Mouse (Mus musculus) heart, embryonic 10.5 days (tissue): Measurements from ENCODE around the gene Olfr329-ps. TPM values are rescaled to one million over a fixed set of nuclear protein-coding genes. Genes with fewer than 3 reads are reported as not detected.

Source experiments
- DNase-seq: peaks from one replicate; pipeline ENCODE4 v3.0.0-alpha.2; 2017; ENCODE audit warnings: low spot score
- H3K27ac ChIP-seq: fragments of 300-500 bp; sonication (generic); 2 replicates; pipeline ENCODE4 v1.5.1; 2016; ENCODE audit warnings: mild to moderate bottlenecking
- H3K27me3 ChIP-seq: fragments of 300-500 bp; sonication (generic); 2 replicates; pipeline ENCODE4 v1.6.1; 2016; ENCODE audit warnings: mild to moderate bottlenecking; ENCODE audit not compliant: poor library complexity, insufficient read depth, severe bottlenecking
- H3K36me3 ChIP-seq: fragments of 300-500 bp; sonication (generic); 2 replicates; pipeline ENCODE4 v1.6.1; 2016; ENCODE audit warnings: mild to moderate bottlenecking, moderate library complexity
- H3K4me1 ChIP-seq: fragments of 300-500 bp; sonication (generic); 2 replicates; pipeline ENCODE4 v1.6.1; 2016; ENCODE audit warnings: mild to moderate bottlenecking
- H3K4me3 ChIP-seq: fragments of 300-500 bp; sonication (generic); 2 replicates; pipeline ENCODE4 v1.5.1; 2016; ENCODE audit warnings: mild to moderate bottlenecking, moderate library complexity
- H3K9me3 ChIP-seq: fragments of 300-500 bp; sonication (generic); 2 replicates; pipeline ENCODE4 v1.6.1; 2016; ENCODE audit warnings: mild to moderate bottlenecking, moderate library complexity
- whole genome bisulfite sequencing: fragments of 180-500 bp; shearing (Covaris S2); methylation state at CpG from one replicate; pipeline ENCODE4 v1.1.7; 2016; 5-methylcytosine and 5-hydroxymethylcytosine counted together
- polyA plus RNA-seq: library from polyadenylated mRNA; unstranded; fragments of >200 nt; fragmentation: Nextera tagmentation; extraction: Ambion mirVana; gene quantifications from 2 replicates; pipeline ENCODE4 v1.2.1, GENCODE M21; 2016

Gene Olfr329-ps
- polyA plus RNA-seq, 1 experiment from 2014 or later = not detected

GRCm38 (mm10) chr11:58499290-58499689, 46.9 kb downstream of the Olfr329-ps start:
- Histone ChIP-seq H3K27me3 (no peaks in the 10 kb centered on the region), H3K27ac (no peak overlapping the region), H3K4me1 (no peaks in the 10 kb centered on the region), H3K36me3 (no peaks in the 10 kb centered on the region), H3K9me3 (no peaks in the 10 kb centered on the region), H3K4me3 (no peak overlapping the region)
- 65% methylated on average over 3 of the region's 3 CpGs for WGBS
- no peak for DNase-seq

- WGBS = 81% methylated on average over 9 of the region's 9 CpGs
- Histone ChIP-seq H3K9me3 (no peaks in the 10 kb centered on the region), H3K36me3 (no peaks in the 10 kb centered on the region), H3K4me1 (no peaks in the 10 kb centered on the region), H3K27ac (no peak overlapping the region), H3K4me3 (no peak overlapping the region), H3K27me3 (no peaks in the 10 kb centered on the region)
- no peak for DNase-seq
Measured at GRCm38 (mm10) chr11:58498761-58499160, 47.5 kb downstream of the Olfr329-ps start.

GRCm38 (mm10) chr11:58492455-58492854, 53.8 kb downstream of the Olfr329-ps start, which contains the start of gene Olfr332:
Gene Olfr332 (minus strand): TSS chr11:58492555.
- H3K27me3 ChIP-seq = no peaks in the 10 kb centered on the region
- DNase-seq = no peak
- H3K4me3 ChIP-seq = no peak within 1 kb of the TSS
- no peaks in the 10 kb centered on the region for H3K36me3 ChIP-seq
- H3K9me3 ChIP-seq = no peaks in the 10 kb centered on the region
- no peak within 1 kb of the TSS for H3K27ac ChIP-seq
- H3K4me1 ChIP-seq = no peaks in the 10 kb centered on the region
- WGBS = 76% methylated on average over 2 of the region's 2 CpGs

Other genes starting within 250 kb of the Olfr329-ps start
- 18.5 and 19.2 TPM in 2 replicates for gene Zfp692, start 239.4 kb downstream of the Olfr329-ps start, polyA plus RNA-seq
- gene Zfp672, start 216.1 kb downstream of the Olfr329-ps start, polyA plus RNA-seq = 30.4 and 31.6 TPM in 2 replicates
- gene Sh3bp5l, start 215.7 kb downstream of the Olfr329-ps start, polyA plus RNA-seq = 30.0 and 30.8 TPM in 2 replicates
- gene Lypd8, start 167.4 kb downstream of the Olfr329-ps start, polyA plus RNA-seq = not detected in 2 replicates
- gene 1810065E05Rik, start 125.3 kb downstream of the Olfr329-ps start, polyA plus RNA-seq = not detected in 2 replicates
- not detected in 2 replicates for gene Gm12253, start 113.9 kb downstream of the Olfr329-ps start, polyA plus RNA-seq
- not detected in 2 replicates for gene Lypd9, start 93.5 kb downstream of the Olfr329-ps start, polyA plus RNA-seq
- not detected in 2 replicates for gene Olfr30, start 84.2 kb downstream of the Olfr329-ps start, polyA plus RNA-seq
- gene Olfr332, start 53.9 kb downstream of the Olfr329-ps start, polyA plus RNA-seq = not detected in 2 replicates
- not detected in 2 replicates for gene Olfr331, start 43.9 kb downstream of the Olfr329-ps start, polyA plus RNA-seq
- not detected in 2 replicates for gene Olfr330, start 11.6 kb downstream of the Olfr329-ps start, polyA plus RNA-seq
- 0.08 TPM in 1 of 2 replicates, not detected in the other for gene Olfr328, start 9.2 kb upstream of the Olfr329-ps start, polyA plus RNA-seq
- not detected in 2 replicates for gene Olfr224, start 24.1 kb upstream of the Olfr329-ps start, polyA plus RNA-seq
- not detected in 2 replicates for gene Olfr325, start 31.3 kb upstream of the Olfr329-ps start, polyA plus RNA-seq
- not detected in 2 replicates for gene Olfr324, start 48.7 kb upstream of the Olfr329-ps start, polyA plus RNA-seq
- gene 2210407C18Rik, start 69.7 kb upstream of the Olfr329-ps start, polyA plus RNA-seq = not detected in 2 replicates
- not detected in 2 replicates for gene Olfr323, start 84.1 kb upstream of the Olfr329-ps start, polyA plus RNA-seq
- gene Trim58, start 94.0 kb upstream of the Olfr329-ps start, polyA plus RNA-seq = 1.1 and 1.2 TPM in 2 replicates
- not detected in 2 replicates for gene Olfr322, start 112.4 kb upstream of the Olfr329-ps start, polyA plus RNA-seq
- gene Olfr320, start 134.7 kb upstream of the Olfr329-ps start, polyA plus RNA-seq = not detected in 2 replicates
- not detected in 2 replicates for gene Olfr319, start 152.7 kb upstream of the Olfr329-ps start, polyA plus RNA-seq
- gene Olfr318, start 177.6 kb upstream of the Olfr329-ps start, polyA plus RNA-seq = not detected in 2 replicates
- gene Olfr317, start 192.8 kb upstream of the Olfr329-ps start, polyA plus RNA-seq = not detected in 2 replicates
- gene Olfr316, start 206.3 kb upstream of the Olfr329-ps start, polyA plus RNA-seq = not detected in 2 replicates
- not detected in 2 replicates for gene Olfr315, start 226.8 kb upstream of the Olfr329-ps start, polyA plus RNA-seq
- gene Olfr314, start 236.5 kb upstream of the Olfr329-ps start, polyA plus RNA-seq = not detected in 2 replicates